Mouse (Mus musculus): ENCODE data around the gene Actl10. TPM values are rescaled to one million over a fixed set of nuclear protein-coding genes. Genes with fewer than 3 reads are reported as not detected.

The Actl10 gene
- polyA plus RNA-seq, 1 experiment from 2014 or later = 0.68 TPM

DNA sequence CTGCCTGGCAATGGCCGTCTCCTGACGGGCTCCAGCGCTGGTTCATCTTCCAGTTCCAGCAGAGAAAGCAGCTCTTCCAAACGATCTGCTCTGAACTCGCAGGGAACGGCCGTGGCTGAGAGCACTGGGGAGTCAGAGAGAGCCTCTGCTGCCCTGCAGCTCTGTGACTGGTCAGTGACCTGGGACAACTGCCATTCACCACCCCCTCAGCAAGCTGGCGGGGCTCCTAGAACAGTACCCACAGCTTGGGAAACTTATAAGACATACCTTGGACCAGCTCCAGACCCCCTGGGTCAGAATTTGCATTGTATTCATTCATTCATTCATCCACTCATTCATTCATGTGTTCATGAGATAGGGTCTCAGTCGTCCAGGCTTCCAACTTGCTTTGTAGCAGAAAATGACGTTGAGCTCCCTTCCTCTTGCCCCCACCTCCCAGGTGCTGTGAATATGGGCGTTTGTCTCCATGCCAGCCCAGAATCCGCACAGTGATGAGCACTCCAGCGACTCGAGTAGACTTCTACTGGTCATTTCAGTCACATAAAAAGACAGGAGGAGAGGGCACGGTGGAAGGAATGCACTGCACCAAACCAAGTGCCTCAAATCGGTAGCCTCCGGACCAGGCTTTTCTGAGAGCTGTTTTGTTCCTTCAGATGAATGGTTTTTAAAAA is 33.5 kb downstream of the Actl10 start:
- no peaks in the 10 kb centered on the region for H3K27me3 ChIP-seq
- WGBS = 60% methylated on average over 17 of the region's 17 CpGs
- H3K9ac ChIP-seq = no peak overlapping the region
- H3K9me3 ChIP-seq (replicated peaks) = no peaks in the 10 kb centered on the region
- no peak for ATAC-seq
- H3K4me3 ChIP-seq = no peak overlapping the region
- no peaks in the 10 kb centered on the region for H3K36me3 ChIP-seq (ENCODE audit: poor library complexity, severe bottlenecking)
- no peak overlapping the region for H3K4me2 ChIP-seq
- H3K27ac ChIP-seq = peak overlapping the region; percentile 84
- peaks cover 27% of the 10 kb centered on the region for H3K4me1 ChIP-seq

DNA sequence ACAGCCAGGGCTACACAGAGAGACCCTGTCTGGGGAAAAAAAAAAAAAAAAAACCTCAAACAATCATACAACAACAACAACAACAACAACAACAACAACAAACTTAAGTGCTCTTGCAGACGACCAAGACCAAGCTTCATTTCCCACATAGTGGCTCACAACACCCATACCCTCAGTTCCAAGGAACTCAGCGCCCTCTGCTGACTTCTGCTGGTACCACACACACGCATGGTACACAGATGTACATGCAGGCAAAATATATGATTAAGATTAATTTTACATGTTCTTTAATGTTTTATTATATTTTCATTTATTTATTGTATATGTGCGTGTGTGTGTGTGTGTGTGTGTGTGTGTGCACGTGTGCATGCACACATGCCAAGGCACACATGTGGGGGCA is 34.8 kb downstream of the Actl10 start:
- Histone ChIP-seq H3K27ac (no peak overlapping the region), H3K36me3 (ENCODE audit: poor library complexity, severe bottlenecking) (no peaks in the 10 kb centered on the region), H3K9ac (no peak overlapping the region), H3K4me3 (no peak overlapping the region), H3K27me3 (no peaks in the 10 kb centered on the region), H3K4me1 (peaks cover 27% of the 10 kb centered on the region), H3K9me3 (replicated peaks) (no peaks in the 10 kb centered on the region), H3K4me2 (no peak overlapping the region)
- WGBS = 74% methylated on average over 5 of the region's 5 CpGs
- ATAC-seq = no peak

DNA sequence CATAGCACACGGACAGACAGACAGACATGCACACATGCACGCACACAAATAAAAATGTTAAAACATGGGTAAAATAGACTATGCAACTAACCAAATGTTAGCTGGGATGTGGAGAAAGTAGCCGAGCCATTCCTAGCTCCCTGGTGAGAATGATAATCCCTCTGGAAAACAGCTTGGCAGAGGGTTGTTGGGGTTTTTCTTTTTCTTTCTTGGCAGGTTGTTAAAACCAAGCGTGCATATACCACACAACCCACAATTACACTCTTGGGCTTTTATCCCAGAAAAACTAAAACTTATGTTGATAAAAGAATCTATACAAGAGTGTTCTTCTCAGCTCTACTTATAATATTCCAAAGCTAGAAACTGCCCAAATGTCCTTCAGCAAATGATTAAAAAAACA is 37.5 kb downstream of the Actl10 start:
- H3K9ac ChIP-seq = no peak overlapping the region
- ATAC-seq = no peak
- no peaks in the 10 kb centered on the region for H3K36me3 ChIP-seq (ENCODE audit: poor library complexity, severe bottlenecking)
- H3K4me2 ChIP-seq = no peak overlapping the region
- H3K9me3 ChIP-seq (replicated peaks) = peaks cover 3% of the 10 kb centered on the region; the same call in 1 of the 2 replicates
- no peak overlapping the region for H3K4me3 ChIP-seq
- no peak overlapping the region for H3K27ac ChIP-seq
- no peaks in the 10 kb centered on the region for H3K27me3 ChIP-seq
- 80% methylated on average over 4 of the region's 4 CpGs for WGBS
- peaks cover 18% of the 10 kb centered on the region for H3K4me1 ChIP-seq

DNA sequence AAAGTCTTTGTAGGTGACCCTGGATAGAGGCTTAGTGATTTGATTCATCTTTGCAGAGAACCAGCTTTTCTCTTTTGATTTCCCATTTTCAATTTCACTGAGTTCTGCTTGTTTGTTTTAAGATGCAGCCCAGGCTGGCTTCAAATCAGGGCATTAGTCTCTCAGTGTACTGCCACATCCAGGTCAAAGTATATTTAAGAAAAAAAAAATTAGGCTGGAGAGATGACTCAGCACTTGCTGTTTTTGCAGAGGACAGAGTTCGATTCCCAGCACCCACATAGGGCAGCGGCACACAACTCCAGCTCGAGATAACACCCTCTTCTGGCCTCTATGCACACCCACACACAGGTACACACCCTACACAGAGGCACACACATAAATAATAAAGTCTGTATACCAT is 39.7 kb downstream of the Actl10 start:
- Histone ChIP-seq H3K27ac (no peak overlapping the region), H3K9ac (no peak overlapping the region), H3K27me3 (no peaks in the 10 kb centered on the region), H3K4me2 (no peak overlapping the region), H3K36me3 (ENCODE audit: poor library complexity, severe bottlenecking) (no peaks in the 10 kb centered on the region), H3K9me3 (replicated peaks) (peaks cover 3% of the 10 kb centered on the region; the same call in 1 of the 2 replicates), H3K4me3 (no peak overlapping the region), H3K4me1 (no peaks in the 10 kb centered on the region)
- WGBS = 88% methylated on average over 3 of the region's 3 CpGs
- ATAC-seq = no peak

DNA sequence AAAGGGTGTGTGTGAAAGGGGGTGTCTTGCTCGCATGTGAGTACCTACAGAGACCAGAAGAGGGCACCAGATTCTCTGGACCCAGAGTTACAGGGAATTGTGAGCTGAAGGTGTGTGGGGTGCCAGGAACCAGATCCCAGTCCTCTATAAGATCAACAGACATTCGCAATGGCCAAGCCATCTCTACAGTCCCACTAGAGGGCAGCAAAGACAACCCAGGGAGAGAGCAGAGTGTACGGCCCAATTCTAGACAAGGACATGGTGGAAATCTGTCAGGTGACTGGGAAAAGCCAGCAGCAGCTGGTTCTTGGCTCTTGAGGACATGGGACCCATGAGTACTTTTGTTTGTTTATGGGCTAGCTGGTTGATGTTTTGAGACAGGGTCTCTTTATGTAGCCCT is 41.4 kb downstream of the Actl10 start:
- Histone ChIP-seq H3K36me3 (ENCODE audit: poor library complexity, severe bottlenecking) (no peaks in the 10 kb centered on the region), H3K4me2 (no peak overlapping the region), H3K27me3 (no peaks in the 10 kb centered on the region), H3K4me3 (no peak overlapping the region), H3K27ac (no peak overlapping the region), H3K9me3 (replicated peaks) (peaks cover 3% of the 10 kb centered on the region; the same call in 1 of the 2 replicates), H3K4me1 (no peaks in the 10 kb centered on the region), H3K9ac (no peak overlapping the region)
- no peak for ATAC-seq
- 69% methylated on average over 3 of the region's 3 CpGs for WGBS

DNA sequence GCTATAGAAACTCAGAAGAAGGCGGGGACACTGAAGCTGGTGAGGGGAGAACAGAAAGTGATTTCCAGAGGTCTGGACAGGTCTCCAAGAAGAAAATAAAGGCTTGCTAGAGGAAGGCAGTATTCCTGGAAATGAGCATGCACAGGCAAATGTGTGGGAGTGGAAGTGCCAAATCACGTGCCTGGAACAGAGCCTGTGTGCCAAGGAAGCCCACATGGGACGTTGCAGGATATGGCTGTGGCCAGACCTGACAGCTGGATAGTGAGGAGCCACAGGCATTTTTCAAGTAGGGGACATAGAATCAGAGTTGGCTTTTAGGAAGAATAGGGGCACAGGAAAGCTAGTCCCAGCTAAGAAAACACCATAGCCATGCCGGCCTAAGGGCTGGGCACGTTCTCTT is 44.2 kb downstream of the Actl10 start:
- 80% methylated on average over 5 of the region's 5 CpGs for WGBS
- no peak for ATAC-seq
- H3K4me1 ChIP-seq = no peaks in the 10 kb centered on the region

DNA sequence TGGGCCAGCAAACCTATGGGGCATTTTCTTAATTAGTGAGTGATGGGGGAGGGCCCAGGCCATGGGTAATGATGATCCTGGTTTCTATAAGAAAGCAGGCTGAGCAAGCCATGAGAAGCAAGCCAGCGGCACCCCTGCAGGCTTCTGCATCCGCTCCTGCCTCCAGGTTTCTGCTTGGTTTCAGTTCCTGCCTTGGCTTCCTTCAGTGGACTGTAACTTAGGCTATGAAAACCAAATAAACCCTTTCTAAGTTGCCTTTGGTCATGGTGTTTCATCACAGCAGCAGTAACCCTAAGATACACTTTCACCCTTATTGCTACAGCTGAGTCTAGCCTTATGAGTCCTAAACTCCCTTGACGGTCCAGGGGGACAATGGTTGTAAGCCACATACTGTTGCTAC is 45.8 kb downstream of the Actl10 start:
- no peak overlapping the region for H3K9ac ChIP-seq
- no peaks in the 10 kb centered on the region for H3K27me3 ChIP-seq
- peaks cover 3% of the 10 kb centered on the region; the same call in 1 of the 2 replicates for H3K9me3 ChIP-seq (replicated peaks)
- H3K4me3 ChIP-seq = no peak overlapping the region
- no peak for ATAC-seq
- no peak overlapping the region for H3K27ac ChIP-seq
- H3K4me1 ChIP-seq = no peaks in the 10 kb centered on the region
- H3K36me3 ChIP-seq (ENCODE audit: poor library complexity, severe bottlenecking) = no peaks in the 10 kb centered on the region
- no peak overlapping the region for H3K4me2 ChIP-seq
- WGBS = 86% methylated on average over 3 of the region's 3 CpGs

More for the DNA sequence above, 44.2 kb downstream of the Actl10 start:
- Histone ChIP-seq H3K27ac (no peak overlapping the region), H3K4me3 (no peak overlapping the region), H3K9me3 (replicated peaks) (peaks cover 3% of the 10 kb centered on the region; the same call in 1 of the 2 replicates), H3K27me3 (no peaks in the 10 kb centered on the region), H3K36me3 (ENCODE audit: poor library complexity, severe bottlenecking) (no peaks in the 10 kb centered on the region), H3K9ac (no peak overlapping the region), H3K4me2 (no peak overlapping the region)

DNA sequence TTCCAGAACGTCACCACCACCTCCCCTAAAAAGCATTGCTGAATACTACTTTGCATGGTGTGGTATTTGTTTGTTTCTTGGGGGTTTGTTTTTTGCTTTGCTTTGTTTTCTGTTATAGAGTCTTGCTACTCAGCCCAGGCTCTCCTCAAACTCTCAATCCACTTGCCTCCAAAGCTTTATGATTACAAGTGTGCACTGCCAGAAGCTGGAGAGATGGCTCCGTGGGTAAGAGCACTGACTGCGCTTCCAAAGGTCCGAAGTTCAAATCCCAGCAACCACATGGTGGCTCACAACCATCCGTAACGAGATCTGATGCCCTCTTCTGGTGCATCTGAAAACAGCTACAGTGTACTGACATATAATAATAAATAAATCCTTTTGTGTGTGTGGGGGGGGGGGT is 49.0 kb downstream of the Actl10 start:
- 75% methylated on average over 6 of the region's 6 CpGs for WGBS
- Histone ChIP-seq H3K4me3 (no peak overlapping the region), H3K9me3 (replicated peaks) (no peaks in the 10 kb centered on the region), H3K9ac (no peak overlapping the region), H3K4me2 (no peak overlapping the region), H3K4me1 (peaks cover 9% of the 10 kb centered on the region), H3K36me3 (ENCODE audit: poor library complexity, severe bottlenecking) (no peaks in the 10 kb centered on the region), H3K27me3 (peaks cover 3% of the 10 kb centered on the region; the same call in 1 of the 2 replicates), H3K27ac (no peak overlapping the region)
- no peak for ATAC-seq

DNA sequence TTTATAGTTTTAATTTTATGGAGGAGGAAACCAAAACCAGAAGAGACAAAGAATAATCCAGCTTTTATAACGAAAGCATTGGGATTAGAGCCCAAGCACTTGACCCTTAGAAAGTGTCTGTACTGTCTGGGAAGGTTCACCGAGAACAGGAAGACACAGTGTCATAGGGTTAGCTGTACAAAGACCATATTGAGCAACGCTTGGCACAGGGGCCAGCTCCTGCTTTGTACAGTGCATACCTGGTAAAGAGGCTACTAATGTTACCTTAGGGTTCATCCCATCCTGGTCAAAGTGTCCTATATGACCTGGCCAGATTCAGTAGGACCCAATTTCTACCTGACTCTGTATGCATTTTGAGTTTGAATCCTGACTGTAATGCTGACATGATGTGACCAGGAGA is 49.7 kb downstream of the Actl10 start:
- Histone ChIP-seq H3K36me3 (ENCODE audit: poor library complexity, severe bottlenecking) (no peaks in the 10 kb centered on the region), H3K4me1 (peaks cover 9% of the 10 kb centered on the region), H3K27me3 (peaks cover 5% of the 10 kb centered on the region), H3K9ac (no peak overlapping the region), H3K4me3 (no peak overlapping the region), H3K27ac (no peak overlapping the region), H3K9me3 (replicated peaks) (no peaks in the 10 kb centered on the region), H3K4me2 (no peak overlapping the region)
- 75% methylated on average over 3 of the region's 3 CpGs for WGBS
- ATAC-seq = no peak

Other genes with a start within 250 kb of the Actl10 start
- gene Bpifb9b, start 244.5 kb upstream of the Actl10 start, polyA plus RNA-seq (2015; fragmentation: Nextera tagmentation; extraction: Ambion mirVana) = not detected in 2 replicates
- 16.0 and 17.4 TPM in 2 replicates for gene Cdk5rap1, start 178.8 kb upstream of the Actl10 start, polyA plus RNA-seq (2015; fragmentation: Nextera tagmentation; extraction: Ambion mirVana)
- gene Snta1, start 143.7 kb upstream of the Actl10 start, polyA plus RNA-seq (2015; fragmentation: Nextera tagmentation; extraction: Ambion mirVana) = 3.8 and 4.1 TPM in 2 replicates
- 69.4 and 79.1 TPM in 2 replicates for gene Cbfa2t2, start 115.3 kb upstream of the Actl10 start, polyA plus RNA-seq (2015; fragmentation: Nextera tagmentation; extraction: Ambion mirVana)
- gene 1700003F12Rik, start 4.7 kb upstream of the Actl10 start, polyA plus RNA-seq (2015; fragmentation: Nextera tagmentation; extraction: Ambion mirVana) = 1.4 TPM in 2 replicates
- gene Necab3, start 7.1 kb downstream of the Actl10 start, polyA plus RNA-seq (2015; fragmentation: Nextera tagmentation; extraction: Ambion mirVana) = 19.8 and 25.4 TPM in 2 replicates
- 20.8 and 22.8 TPM in 2 replicates for gene E2f1, start 18.1 kb downstream of the Actl10 start, polyA plus RNA-seq (2015; fragmentation: Nextera tagmentation; extraction: Ambion mirVana)
- gene Pxmp4, start 51.9 kb downstream of the Actl10 start, polyA plus RNA-seq (2015; fragmentation: Nextera tagmentation; extraction: Ambion mirVana) = 10.7 and 13.0 TPM in 2 replicates
- gene Zfp341, start 61.5 kb downstream of the Actl10 start, polyA plus RNA-seq (2015; fragmentation: Nextera tagmentation; extraction: Ambion mirVana) = 1.5 and 2.0 TPM in 2 replicates
- 0.79 and 0.88 TPM in 2 replicates for gene 4930519P11Rik, start 61.7 kb downstream of the Actl10 start, polyA plus RNA-seq (2015; fragmentation: Nextera tagmentation; extraction: Ambion mirVana)
- 22.4 and 24.9 TPM in 2 replicates for gene Chmp4b, start 99.9 kb downstream of the Actl10 start, polyA plus RNA-seq (2015; fragmentation: Nextera tagmentation; extraction: Ambion mirVana)
- gene Gm14214, start 218.3 kb downstream of the Actl10 start, polyA plus RNA-seq (2015; fragmentation: Nextera tagmentation; extraction: Ambion mirVana) = not detected in 2 replicates
- 33.1 and 41.4 TPM in 2 replicates for gene Raly, start 239.3 kb downstream of the Actl10 start, polyA plus RNA-seq (2015; fragmentation: Nextera tagmentation; extraction: Ambion mirVana)
- gene a, start 239.6 kb downstream of the Actl10 start, polyA plus RNA-seq (2015; fragmentation: Nextera tagmentation; extraction: Ambion mirVana) = 0.39 and 0.49 TPM in 2 replicates